Mouse (Mus musculus) spleen, adult 2 months (tissue): ENCODE results near the gene Gzmd.

ENCODE experiments used
- CTCF ChIP-seq: fragments of 200-500 bp; IDR thresholded peaks from 2 replicates; pipeline ENCODE4 v1.5.1; 2011; ENCODE audit warnings: mild to moderate bottlenecking, inconsistent platforms; ENCODE audit not compliant: insufficient read depth, insufficient read length, insufficient replicate concordance; ENCODE audit errors: extremely low read depth
- POLR2A ChIP-seq: fragments of 200-500 bp; IDR thresholded peaks from 2 replicates; pipeline ENCODE4 v1.6.1; 2011; ENCODE audit warnings: low read depth, low read length, inconsistent platforms

GRCm38 (mm10) chr14:56098940-56099339 is 33.5 kb downstream of the Gzmd start:
- TF ChIP-seq CTCF = no peak
- TF ChIP-seq POLR2A = no peak
